Mouse (Mus musculus) limb, embryonic 15.5 days (tissue): Measurements from ENCODE around the gene Nle1. TPM values are rescaled to one million over a fixed set of nuclear protein-coding genes. Genes with fewer than 3 reads are reported as not detected.

Source experiments
- ATAC-seq: fragments of 200-750 bp; cut with Nextera tagmentation; 2 replicates; pipeline ENCODE4 v1.8.0; 2017; ENCODE audit warnings: low read depth, moderate TSS enrichment; ENCODE audit not compliant: insufficient number of reproducible peaks, low FRiP score, low TSS enrichment
- H3K27ac ChIP-seq: fragments of 300-500 bp; sonication (generic); 2 replicates; pipeline ENCODE4 v1.5.1; 2015; ENCODE audit warnings: moderate library complexity, mild to moderate bottlenecking, inconsistent platforms
- H3K27me3 ChIP-seq: fragments of 300-500 bp; sonication (generic); 2 replicates; pipeline ENCODE4 v1.6.1; 2015; ENCODE audit warnings: inconsistent platforms
- H3K36me3 ChIP-seq: fragments of 300-500 bp; sonication (generic); 2 replicates; pipeline ENCODE4 v1.6.1; 2015; ENCODE audit warnings: inconsistent platforms
- H3K4me1 ChIP-seq: fragments of 300-500 bp; sonication (generic); 2 replicates; pipeline ENCODE4 v1.6.1; 2015; ENCODE audit warnings: inconsistent platforms
- H3K4me2 ChIP-seq: fragments of 300-500 bp; sonication (generic); 2 replicates; pipeline ENCODE4 v1.6.1; 2015; ENCODE audit warnings: mild to moderate bottlenecking, inconsistent platforms
- H3K4me3 ChIP-seq: fragments of 300-500 bp; sonication (generic); 2 replicates; pipeline ENCODE4 v1.5.1; 2015; ENCODE audit warnings: mild to moderate bottlenecking, inconsistent platforms
- H3K9ac ChIP-seq: fragments of 300-500 bp; sonication (generic); 2 replicates; pipeline ENCODE4 v1.6.1; 2015; ENCODE audit warnings: inconsistent platforms
- H3K9me3 ChIP-seq: fragments of 300-500 bp; sonication (generic); 2 replicates; pipeline ENCODE4 v1.6.1; 2016; ENCODE audit warnings: inconsistent platforms
- WGBS: fragments of 180-500 bp; shearing (Covaris S2); methylation state at CpG from one replicate; pipeline ENCODE4 v1.1.7; 2015; 5-methylcytosine and 5-hydroxymethylcytosine counted together
- polyA plus RNA-seq: library from polyadenylated mRNA; unstranded; fragments of >200 nt; fragmentation: Nextera tagmentation; extraction: Ambion mirVana; gene quantifications from 2 replicates; pipeline ENCODE4 v1.2.1, GENCODE M21; 2015

The Nle1 gene
- polyA plus RNA-seq, result 31.6 and 32.4 TPM in 2 replicates

DNA sequence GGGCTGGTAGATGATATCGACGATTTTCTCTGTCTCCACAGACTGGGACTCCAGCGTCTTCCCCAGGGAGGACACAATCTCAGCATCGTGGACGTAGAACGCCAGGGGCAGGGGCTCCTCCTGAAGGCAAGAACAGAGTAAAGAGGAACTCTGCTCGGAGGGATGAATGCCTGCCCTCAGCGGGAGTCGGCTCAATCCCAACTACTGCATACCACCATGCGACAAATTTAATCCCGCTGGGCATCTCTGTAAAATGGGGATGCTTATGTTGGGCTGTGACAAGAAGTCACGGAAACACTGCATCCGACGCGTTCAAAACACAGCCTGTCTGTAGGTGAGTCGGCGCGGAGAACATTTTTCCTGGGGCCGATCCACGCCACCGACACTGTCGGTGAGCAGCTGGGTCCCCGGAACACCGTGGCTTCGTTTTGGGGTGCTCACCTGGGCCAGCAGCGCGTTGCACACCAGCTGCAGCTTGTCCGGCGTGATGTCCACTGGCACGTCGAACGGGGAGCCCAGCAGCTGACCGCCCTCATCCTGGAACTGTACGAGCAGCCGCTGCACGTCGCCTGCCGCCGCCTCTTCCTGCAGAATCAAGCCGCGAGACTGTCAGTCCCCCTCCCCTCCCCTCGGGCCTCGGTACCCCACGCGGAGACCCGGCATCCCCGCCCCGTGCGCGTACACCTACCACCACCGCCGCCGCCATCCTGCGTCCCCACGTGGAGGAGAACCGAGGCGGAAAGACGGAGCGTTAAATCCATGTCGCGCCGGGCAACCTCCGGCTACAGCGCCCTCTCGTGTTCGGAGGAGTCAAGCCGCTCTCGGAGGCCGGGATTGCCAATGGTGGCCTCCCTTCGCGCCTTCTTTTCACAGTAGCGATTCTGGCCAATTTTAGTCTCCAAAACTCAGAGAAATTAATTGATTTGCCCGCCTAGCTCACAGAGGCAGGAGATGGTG is at the start of gene Nle1:
TSS of gene Nle1 (minus strand) at position 761 of the 957 bp plus-strand sequence.
- Histone ChIP-seq H3K9me3 (no peaks in the 10 kb centered on the region), H3K27ac (no peak within 1 kb of the TSS), H3K4me1 (peaks cover 9% of the 10 kb centered on the region), H3K27me3 (peaks cover under 1% of the 10 kb centered on the region; the same call in 1 of the 2 replicates), H3K9ac (peak within 1 kb of the TSS; percentile 71), H3K36me3 (peaks cover 37% of the 10 kb centered on the region), H3K4me3 (peak within 1 kb of the TSS; percentile 82), H3K4me2 (peak within 1 kb of the TSS; percentile 81)
- WGBS, result 2% methylated on average over 73 of the region's 73 CpGs
- peak; percentile 62; the same call in 1 of the 2 replicates for ATAC-seq

DNA sequence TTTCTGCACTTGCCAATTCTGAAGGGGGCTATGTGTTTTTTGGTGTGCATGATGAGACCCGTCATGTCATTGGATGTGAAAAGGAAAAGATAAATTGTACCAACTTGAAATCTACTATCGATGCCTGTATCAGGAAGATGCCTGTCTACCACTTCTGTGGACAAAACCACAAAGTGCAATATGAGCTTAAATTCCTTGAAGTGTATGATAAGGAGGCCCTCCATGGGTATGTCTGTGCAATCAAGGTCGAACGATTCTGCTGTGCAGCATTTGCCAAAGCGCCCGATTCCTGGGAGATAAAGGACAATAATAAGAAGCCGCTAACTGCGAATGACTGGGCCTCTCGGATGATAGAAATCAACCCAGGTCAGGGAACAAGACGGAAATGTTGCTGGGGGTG is 48.7 kb upstream of the Nle1 start:
- ATAC-seq, result no peak
- H3K9ac ChIP-seq, result no peak overlapping the region
- H3K4me3 ChIP-seq, result no peak overlapping the region
- H3K27ac ChIP-seq, result no peak overlapping the region
- peaks cover 24% of the 10 kb centered on the region for H3K27me3 ChIP-seq
- no peak overlapping the region for H3K4me2 ChIP-seq
- 83% methylated on average over 10 of the region's 10 CpGs for WGBS
- H3K36me3 ChIP-seq, result no peaks in the 10 kb centered on the region
- no peaks in the 10 kb centered on the region for H3K9me3 ChIP-seq
- peaks cover 3% of the 10 kb centered on the region; the same call in 1 of the 2 replicates for H3K4me1 ChIP-seq

- Histone ChIP-seq H3K4me1 (peaks cover 12% of the 10 kb centered on the region; the same call in 1 of the 2 replicates), H3K9ac (no peak overlapping the region), H3K4me2 (no peak overlapping the region), H3K27me3 (peaks cover 45% of the 10 kb centered on the region), H3K27ac (no peak overlapping the region), H3K9me3 (no peaks in the 10 kb centered on the region), H3K4me3 (no peak overlapping the region), H3K36me3 (no peaks in the 10 kb centered on the region)
- WGBS, result 78% methylated on average over 6 of the region's 6 CpGs
- ATAC-seq, result no peak
Measured at GRCm38 (mm10) chr11:82954631-82955030, 46.4 kb upstream of the Nle1 start.

DNA sequence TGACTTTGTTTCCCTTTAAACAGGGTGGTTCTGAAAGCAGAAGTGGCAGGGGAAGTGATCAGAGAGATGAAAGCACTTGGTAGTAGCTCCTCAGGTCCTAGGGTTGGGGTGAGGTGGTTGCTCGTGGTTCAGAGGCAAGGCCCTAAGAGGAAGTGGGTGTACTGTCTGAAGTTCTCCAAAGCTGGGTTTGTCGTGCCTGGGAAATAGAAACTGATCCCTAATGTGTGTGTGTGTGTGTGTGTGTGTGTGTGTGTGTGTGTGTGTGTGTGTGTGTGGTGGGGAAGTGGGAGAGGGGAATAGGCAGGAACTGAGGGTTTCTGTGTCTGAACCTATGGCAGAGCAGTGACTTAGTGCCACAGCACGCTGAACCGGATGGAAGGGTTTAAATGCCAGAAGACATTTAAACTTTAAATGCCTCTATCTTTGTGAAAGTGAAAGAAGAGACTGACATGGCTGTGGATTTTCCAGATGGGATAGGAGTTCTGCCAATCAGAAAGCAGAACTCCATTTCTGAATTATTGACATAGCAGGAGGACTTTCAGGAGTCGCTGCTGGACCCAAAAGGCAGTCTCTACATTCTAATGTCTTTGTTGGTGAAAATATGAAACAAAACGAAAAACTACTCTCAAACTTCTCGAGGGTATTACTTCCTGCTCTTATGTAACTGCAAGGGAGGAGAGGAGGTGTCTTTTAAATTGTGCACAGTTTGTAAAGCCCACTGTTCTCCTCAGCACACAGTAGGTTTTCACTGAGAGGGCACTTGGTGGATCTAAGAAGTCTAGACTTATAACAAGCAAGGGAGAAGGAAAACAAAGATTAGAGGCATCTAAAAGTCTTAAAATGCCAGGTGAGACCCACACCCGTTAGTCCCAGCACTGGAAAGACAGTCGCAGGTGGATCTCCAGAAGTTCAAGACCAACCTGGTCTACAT is 44.7 kb upstream of the Nle1 start:
- no peaks in the 10 kb centered on the region for H3K9me3 ChIP-seq
- 0 out of 2 replicates have a peak overlapping the region, but pooled peaks have one; percentile 9 for H3K4me3 ChIP-seq
- 0 out of 2 replicates have a peak overlapping the region, but pooled peaks have one; percentile 14 for H3K4me2 ChIP-seq
- H3K9ac ChIP-seq, result no peak overlapping the region
- H3K27ac ChIP-seq, result no peak overlapping the region
- WGBS, result 56% methylated on average over 9 of the region's 9 CpGs
- no peaks in the 10 kb centered on the region for H3K36me3 ChIP-seq
- H3K27me3 ChIP-seq, result peaks cover 48% of the 10 kb centered on the region
- ATAC-seq, result no peak
- H3K4me1 ChIP-seq, result peaks cover 12% of the 10 kb centered on the region; the same call in 1 of the 2 replicates

DNA sequence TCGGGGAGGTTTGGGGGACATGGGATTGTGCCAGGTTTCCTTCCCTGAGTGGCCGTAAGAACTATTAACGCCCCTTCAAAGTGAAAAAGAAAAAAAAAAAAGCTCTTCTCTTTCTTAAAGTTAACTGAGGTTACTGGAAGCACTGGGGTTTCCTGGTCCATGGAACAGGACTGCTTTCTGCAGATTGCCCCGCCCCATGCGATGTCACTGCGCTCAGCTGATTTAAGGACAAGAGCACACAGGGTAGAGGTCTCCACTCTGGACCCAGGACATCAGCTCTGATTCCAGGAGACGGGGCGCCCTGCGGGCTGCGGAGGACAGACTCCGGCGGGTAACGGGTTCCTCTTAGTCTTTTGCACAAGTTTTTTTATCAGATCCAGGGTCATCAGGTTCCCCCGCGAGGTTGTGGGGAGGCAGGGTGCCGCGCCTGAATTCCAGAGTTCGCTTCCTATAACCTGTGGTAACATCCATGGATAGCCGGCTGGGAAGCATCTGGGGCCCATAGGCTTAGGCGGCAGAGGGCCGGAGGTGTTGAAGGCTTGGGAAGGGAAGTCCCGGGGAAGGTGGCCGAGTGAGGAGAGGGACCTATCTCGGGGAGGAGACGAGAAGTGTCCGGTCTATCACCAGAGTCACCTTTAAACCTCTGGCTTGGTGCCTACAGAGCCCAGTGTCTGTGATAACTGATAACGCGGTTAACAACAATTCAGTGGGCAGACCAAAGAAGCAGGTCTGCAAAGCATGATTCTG is 43.8 kb upstream of the Nle1 start:
- Histone ChIP-seq H3K36me3 (no peaks in the 10 kb centered on the region), H3K27ac (no peak overlapping the region), H3K9me3 (no peaks in the 10 kb centered on the region), H3K27me3 (peaks cover 48% of the 10 kb centered on the region), H3K4me1 (peaks cover 12% of the 10 kb centered on the region; the same call in 1 of the 2 replicates), H3K9ac (no peak overlapping the region), H3K4me3 (peak overlapping the region; percentile 9; the same call in 1 of the 2 replicates), H3K4me2 (peak overlapping the region; percentile 14)
- 8% methylated on average over 28 of the region's 28 CpGs for WGBS
- no peak for ATAC-seq

DNA sequence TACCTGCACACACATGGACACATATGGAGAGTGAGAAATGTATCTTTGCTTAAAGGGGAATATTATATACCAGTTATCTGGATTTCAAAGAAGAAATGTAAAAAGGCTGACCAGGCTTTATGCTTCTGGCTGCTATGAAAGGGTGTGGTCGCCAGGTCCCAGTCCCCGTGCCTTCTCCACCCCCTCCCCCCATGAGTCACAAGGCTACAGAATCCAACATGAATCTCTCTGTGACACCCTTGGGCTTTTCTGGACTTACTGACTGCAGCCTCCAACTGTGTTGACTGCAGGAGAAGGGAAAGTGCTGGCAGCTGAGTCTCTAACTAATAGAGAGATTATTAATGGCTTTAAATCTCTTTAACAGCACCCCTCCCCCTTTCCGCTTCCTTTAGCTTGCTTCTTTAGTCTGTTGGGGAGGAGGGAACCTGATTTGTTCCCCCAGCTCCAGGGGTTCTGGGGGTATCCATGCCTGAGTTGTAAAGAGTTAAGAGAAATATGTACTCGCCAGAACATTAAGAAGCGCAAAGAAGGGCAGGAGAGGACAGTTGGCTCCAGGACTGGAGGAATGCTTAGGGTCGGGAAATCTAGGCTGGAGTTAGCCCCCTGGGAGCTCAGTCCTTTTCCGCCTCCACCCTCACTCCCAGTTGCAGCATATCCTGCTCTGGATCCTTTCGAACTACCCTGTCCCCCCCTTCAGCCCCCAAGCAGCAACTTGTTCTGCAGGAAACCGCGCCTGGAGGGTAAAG is 42.7 kb upstream of the Nle1 start, which contains the start of gene Slfn5:
TSS of gene Slfn5 (plus strand) at position 614 of the 746 bp plus-strand sequence.
- H3K27ac ChIP-seq, result no peak within 1 kb of the TSS
- H3K9ac ChIP-seq, result no peak within 1 kb of the TSS
- H3K9me3 ChIP-seq, result no peaks in the 10 kb centered on the region
- H3K4me1 ChIP-seq, result peaks cover 12% of the 10 kb centered on the region; the same call in 1 of the 2 replicates
- H3K27me3 ChIP-seq, result peaks cover 48% of the 10 kb centered on the region
- WGBS, result 9% methylated on average over 10 of the region's 10 CpGs
- H3K4me3 ChIP-seq, result peak within 1 kb of the TSS; percentile 9; the same call in 1 of the 2 replicates
- H3K4me2 ChIP-seq, result peak within 1 kb of the TSS; percentile 14
- H3K36me3 ChIP-seq, result no peaks in the 10 kb centered on the region
- ATAC-seq, result no peak

DNA sequence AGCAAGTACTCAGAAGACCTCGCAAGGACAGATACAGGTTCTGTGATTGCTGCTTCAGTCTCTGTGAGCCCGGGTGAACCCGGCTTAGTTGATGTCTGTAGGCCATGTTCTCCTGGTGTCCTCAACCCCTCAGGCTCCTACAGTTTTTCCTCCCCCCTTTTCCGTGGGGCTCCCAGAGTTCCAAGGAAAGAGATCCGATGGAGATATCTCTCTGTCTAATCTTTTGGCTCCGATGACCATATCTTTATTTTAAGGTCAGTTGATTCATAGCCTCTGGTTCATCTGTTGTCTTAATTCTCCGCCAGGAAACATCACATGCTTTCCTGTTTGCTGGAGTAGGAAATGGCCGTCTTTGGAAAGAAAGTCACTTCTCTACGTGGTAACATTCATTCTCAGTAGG is 40.8 kb upstream of the Nle1 start:
- Histone ChIP-seq H3K4me1 (peaks cover 12% of the 10 kb centered on the region; the same call in 1 of the 2 replicates), H3K4me3 (no peak overlapping the region), H3K4me2 (no peak overlapping the region), H3K27ac (no peak overlapping the region), H3K9ac (no peak overlapping the region), H3K27me3 (peaks cover 43% of the 10 kb centered on the region), H3K9me3 (no peaks in the 10 kb centered on the region), H3K36me3 (no peaks in the 10 kb centered on the region)
- 83% methylated on average over 9 of the region's 9 CpGs for WGBS
- ATAC-seq, result no peak

DNA sequence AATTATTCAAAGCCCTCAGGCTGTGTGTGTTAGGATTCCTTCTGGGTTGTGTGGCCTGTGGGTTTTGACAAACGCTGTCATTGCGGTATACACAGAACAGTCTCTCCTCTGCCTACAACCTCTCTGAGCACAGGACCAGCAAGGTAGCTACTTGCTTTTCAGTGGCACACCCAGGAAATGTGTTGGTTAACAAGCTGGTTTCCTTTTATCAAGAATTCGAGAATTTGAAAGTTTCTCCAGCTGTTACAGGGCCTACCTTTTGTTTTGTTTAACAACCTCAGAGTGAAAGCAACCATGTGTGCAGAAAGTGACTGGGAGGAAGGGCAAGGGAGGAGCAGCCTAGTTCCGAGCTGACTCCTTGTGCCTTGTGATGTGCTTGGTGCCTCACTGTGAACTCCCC is 39.2 kb upstream of the Nle1 start:
- H3K36me3 ChIP-seq, result no peaks in the 10 kb centered on the region
- WGBS, result 39% methylated on average over 4 of the region's 4 CpGs
- no peak overlapping the region for H3K9ac ChIP-seq
- peaks cover 12% of the 10 kb centered on the region; the same call in 1 of the 2 replicates for H3K4me1 ChIP-seq
- no peak overlapping the region for H3K4me2 ChIP-seq
- H3K27me3 ChIP-seq, result peaks cover 35% of the 10 kb centered on the region
- H3K4me3 ChIP-seq, result no peak overlapping the region
- no peak for ATAC-seq
- H3K9me3 ChIP-seq, result no peaks in the 10 kb centered on the region
- H3K27ac ChIP-seq, result no peak overlapping the region

- Histone ChIP-seq H3K4me1 (no peaks in the 10 kb centered on the region), H3K4me2 (no peak overlapping the region), H3K27ac (no peak overlapping the region), H3K9ac (no peak overlapping the region), H3K27me3 (peaks cover 34% of the 10 kb centered on the region), H3K36me3 (no peaks in the 10 kb centered on the region), H3K4me3 (no peak overlapping the region), H3K9me3 (no peaks in the 10 kb centered on the region)
- ATAC-seq, result no peak
- 63% methylated on average over 2 of the region's 2 CpGs for WGBS
Measured at GRCm38 (mm10) chr11:82945636-82946035, 37.4 kb upstream of the Nle1 start.

- no peak overlapping the region for H3K9ac ChIP-seq
- no peak overlapping the region for H3K4me2 ChIP-seq
- H3K4me1 ChIP-seq, result no peaks in the 10 kb centered on the region
- H3K9me3 ChIP-seq, result no peaks in the 10 kb centered on the region
- 36% methylated on average over 6 of the region's 6 CpGs for WGBS
- H3K27me3 ChIP-seq, result peaks cover 45% of the 10 kb centered on the region
- no peak overlapping the region for H3K4me3 ChIP-seq
- no peaks in the 10 kb centered on the region for H3K36me3 ChIP-seq
- H3K27ac ChIP-seq, result no peak overlapping the region
- no peak for ATAC-seq
Measured at GRCm38 (mm10) chr11:82943336-82943735, 35.1 kb upstream of the Nle1 start.
